Mouse (Mus musculus): Measurements from ENCODE around the gene Fam89b.

Gene Fam89b

DNA sequence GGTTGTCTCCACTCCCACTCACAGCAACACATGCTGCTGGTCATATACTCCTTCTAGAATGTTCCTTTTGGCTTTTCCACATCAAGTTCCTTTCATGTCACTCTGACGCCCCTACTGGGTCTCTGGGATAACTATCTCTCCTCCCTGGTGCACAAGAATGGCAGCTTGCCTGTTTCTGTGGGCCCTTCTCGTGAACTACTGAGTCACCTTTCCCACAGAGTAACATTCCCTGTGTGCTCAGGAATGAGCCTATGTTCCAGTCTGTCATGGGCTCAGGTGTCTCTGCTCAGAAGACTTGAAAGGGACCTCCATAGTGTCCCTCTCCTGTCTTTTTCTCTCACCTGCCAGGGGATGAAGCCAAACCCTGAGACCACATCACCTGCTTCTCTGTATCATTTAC lies 10.0 kb upstream of the Fam89b start:
- peak; percentile 18 for DNase-seq

DNA sequence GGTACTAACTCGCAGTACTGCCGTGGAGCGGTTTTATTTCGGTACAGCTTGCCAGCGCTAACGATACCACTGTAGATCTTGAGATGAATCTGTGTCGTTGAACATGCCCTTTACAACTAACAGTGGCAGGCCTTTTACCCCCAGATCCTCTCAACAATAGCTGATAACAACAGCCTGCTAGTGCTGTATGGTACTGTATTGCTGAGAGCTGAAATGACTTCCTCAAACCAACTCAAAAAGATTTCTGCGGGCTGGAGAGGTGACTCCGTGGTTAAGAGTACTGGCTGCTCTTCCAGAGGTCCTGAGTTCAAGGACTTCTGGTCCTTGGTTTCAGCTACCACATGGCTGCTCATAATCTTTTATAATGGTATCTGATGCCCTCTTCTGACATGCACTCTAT lies 4.9 kb upstream of the Fam89b start:
- no peak for DNase-seq

DNA sequence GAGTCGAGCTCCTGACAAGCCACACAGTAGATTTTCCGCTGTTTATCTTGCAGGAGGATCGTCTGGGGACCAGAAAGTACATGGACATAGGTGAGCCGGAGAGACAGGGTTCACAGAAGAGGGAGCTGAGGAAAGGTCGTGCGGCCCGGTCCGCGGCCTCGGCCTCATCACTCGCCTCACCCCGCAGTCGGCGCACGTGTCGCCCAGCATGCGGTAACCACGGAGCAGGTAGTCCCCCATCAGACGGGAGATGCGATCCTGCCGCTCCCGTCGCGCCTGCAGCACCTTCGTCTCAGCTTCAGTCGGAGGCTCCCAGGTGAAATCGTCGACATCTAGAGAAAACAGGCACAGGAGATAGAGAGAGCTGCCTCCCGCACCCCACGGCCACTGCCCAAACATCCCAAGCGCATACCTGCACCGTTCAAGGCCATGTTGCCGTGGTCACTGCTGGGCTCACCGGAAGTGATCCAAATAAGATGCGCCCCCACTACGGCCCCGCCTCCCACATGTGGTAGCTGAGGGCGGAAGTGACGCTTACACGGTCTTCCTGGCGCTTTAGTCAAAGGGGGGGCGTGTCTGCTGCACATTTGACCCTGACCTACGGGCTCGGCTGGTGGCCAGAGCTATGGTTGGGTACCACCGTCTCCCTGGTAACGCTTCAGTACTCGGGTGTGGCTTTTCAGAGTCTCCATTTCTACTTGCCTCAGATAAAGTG lies 2.0 kb upstream of the Fam89b start:
- DNase-seq, result peak; percentile 92

DNA sequence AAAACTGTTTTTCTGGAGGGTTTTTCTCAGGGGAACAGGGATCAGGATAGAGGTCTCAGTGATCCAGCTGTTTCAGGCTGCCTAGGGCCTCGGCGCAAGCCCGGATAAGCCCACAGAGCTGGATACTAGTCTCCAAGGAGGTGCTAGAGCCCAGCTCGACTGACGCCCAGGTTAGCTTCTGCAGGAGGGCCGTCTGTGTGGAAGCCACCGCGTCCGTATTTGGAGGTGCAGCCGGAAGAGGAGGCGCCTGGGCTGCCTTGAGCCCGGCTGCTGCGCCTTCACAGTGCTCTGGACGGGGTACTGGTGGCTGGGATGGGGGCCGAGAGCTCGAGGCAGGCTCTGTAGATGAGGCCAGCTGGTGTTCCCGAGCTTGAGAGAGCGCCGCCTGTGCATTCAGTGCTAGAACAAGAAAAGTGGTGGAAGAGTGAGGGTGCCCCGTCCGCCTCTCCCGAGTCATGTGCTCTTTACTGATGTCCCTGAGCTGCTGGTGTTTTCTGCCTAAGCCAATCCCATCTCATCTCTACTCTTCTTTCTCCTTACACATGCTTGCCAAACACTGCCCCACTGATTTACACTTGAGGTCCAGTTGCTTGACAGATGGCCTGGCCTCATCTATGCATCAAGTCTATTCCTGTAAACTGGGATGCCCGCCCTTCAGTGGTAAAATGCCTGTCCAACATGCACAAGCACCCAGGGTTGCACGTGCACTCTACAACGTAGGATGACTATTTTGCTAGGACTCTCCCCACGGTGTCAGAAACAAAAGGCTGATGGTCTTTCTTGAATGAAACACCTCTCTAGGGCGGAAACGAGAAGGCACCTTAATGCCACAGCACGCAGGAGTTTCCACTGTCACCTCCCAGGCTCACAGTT lies 1.1 kb upstream of the Fam89b start:
- peak; percentile 57 for DNase-seq

DNA sequence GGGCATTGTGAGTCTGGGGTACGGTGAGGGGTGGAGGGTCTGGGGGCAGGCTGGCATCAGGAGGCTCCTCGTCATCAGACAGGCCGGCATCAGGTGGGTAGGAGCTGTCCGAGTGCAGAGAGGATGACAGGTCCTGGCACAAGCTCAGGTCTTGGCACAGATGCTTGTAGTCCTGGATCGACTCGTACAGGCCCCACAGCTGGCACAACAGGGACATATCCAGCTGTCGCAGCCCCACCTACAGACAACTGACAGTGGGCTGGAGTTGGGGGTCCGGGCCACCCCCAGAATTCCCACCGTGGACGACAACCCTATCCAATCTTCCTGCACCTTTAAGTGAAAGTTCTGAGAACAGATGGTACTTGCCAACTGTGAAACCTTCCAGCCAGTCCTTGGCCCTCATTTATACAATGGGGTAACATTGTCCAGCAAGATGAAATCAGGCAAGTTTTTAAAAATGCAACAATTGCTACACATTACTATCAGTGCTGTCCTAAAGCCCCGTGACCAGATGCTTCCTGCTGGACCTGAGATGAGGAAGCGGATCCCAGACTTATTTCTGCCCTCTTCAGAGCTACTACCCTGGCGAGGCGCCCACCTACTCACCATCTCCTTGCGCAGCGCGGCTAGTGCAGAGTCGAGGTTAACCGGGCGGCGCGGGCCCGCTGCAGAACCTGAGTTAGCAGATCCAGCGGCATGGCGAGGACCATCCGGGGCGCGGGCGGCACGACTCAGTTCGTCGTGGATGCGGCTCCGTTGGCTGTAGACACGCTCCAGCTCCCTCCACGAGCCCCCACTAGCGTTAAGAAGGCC lies 616 bp downstream of the Fam89b start:
- DNase-seq, result peak; percentile 73

DNA sequence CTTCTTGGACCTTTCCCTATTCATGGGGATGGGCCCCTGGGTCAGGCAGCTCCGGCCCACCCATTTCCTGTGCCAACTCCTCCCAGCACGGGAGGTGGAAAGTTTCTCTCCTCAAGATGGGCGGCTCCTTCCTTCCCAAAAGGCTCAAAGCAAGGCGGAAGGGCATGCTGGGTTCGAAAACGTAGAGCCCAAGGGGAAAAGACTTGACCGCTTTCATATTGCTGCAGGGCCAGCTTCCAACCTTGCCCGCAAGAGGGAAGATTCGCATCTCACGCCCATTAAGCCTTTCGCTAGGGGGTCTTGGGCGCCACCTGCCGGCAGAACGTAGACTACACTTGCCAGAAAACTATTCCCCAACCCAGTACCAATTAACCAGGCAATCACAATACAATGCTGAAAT lies 1.8 kb downstream of the Fam89b start:
- DNase-seq, result peak; percentile 76

DNA sequence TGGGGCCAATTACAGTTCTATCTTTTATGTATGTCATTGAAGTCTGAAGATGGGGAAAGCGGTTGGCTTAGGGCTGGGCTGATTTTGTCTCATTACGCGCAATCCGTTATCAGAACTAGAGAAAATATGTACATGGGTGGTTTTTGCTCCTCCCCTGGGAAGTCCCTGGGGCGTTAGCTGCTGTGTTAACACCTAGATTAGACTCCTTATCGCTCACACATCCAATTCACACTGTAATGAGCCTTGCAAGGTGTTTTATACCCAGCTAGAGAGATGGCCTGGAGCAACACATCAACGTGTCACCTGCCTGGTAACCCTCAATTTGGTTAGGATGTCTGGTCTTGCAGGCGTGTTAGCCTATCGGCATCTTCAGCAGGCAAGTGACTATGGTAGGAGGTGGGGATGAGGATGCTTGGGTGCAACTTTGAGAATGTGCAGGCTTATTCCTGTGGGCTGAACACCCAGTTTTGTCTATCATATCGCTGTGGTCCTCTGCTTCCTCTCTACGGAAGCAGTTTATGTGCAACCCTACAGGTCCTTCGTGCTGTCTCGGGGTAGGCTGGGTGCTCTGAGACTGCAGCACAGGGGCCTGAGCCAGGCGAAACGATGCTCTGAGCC lies 2.4 kb downstream of the Fam89b start:
- no peak for DNase-seq

DNA sequence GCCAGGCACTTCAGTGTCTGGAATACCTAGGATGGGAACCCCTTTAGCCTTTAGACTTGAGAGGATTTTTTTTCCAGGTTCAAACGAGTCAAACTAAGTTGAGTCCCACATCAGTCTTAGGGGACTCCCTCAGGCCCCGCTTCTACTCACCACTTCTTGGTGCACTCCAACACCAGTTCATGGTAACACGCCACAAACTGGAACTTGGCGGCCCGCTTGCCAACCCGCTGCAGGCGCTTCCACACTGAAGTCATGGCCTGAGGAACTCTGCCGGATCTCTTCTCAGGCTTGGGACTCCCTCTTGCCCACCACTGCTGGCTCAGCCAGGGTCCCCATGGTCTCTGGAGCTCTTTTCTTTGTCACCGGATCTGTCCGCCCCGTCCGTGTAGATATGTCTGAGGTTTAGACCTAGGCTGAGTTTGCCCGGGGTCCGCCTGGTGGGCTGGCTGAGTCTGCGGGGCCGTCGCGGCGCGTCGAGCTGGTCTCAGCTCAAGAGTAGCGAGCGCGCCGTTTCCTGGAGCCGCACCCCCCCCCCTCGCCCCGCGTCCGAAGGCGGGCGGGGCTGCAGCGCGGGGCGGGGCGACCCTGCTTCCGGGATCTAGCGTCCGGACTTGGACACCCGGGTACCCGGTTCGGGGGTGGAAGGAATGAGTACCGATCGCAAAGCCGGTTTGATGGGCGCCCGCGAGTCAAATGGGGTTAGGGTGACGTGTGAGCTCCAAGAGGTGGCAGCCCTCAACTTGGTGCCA lies 3.5 kb downstream of the Fam89b start, which contains the start of gene Ehbp1l1:
Ehbp1l1 (minus strand) TSS at position 551 of the 749 bp plus-strand sequence.
- no peak for DNase-seq

DNA sequence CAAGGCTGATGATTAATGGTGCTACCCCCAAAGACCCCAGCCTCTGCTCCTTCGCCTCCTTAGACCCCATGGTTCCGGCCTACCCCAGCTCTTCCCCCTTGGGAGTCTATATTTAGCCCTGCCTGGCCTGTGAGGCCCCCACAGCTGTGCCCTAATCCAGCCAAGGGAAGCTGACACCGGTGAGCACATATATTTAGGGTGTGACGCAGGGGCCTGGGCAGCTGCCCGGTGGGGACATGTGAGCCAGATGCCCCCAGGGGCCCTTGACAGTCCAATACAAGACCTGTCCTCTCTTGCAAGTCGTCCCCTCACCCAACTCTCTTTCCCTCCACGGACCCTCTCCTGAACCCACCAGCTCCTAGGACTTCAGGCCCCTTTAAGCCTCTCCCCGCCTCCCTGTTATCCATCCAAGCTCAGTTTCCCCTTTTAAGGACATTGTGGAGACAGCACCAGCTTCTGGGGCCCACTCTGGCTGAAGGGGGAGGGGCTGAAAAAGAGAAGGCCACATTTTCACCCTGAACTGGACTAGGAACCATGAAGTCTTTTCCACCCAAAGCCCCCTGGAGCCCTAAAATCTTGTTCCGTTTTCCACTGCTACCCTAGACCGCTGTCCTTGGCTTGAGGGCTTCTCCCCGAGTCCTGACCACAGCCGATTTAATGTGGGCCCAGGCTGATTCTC lies 4.3 kb downstream of the Fam89b start:
- DNase-seq, result no peak

DNA sequence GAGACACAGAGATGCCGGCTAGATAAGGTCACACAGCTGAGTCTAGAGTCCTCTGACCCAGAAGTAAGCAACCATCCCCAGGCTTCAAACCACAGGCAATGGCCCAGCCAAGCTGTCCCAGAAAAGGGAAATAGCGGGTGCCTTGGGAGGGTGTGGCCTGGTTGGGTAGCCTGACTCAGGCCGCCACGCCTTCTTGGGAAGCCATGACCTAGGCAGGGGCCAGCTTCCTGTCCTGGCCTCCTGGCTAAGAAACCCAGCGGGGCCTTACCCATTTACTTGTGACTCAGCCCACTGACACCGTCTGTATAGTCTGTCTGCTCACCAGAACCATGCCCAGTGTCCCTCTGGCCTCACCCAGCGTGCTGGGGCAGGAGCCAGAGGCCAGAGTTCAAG lies 4.9 kb downstream of the Fam89b start:
- DNase-seq, result no peak

DNA sequence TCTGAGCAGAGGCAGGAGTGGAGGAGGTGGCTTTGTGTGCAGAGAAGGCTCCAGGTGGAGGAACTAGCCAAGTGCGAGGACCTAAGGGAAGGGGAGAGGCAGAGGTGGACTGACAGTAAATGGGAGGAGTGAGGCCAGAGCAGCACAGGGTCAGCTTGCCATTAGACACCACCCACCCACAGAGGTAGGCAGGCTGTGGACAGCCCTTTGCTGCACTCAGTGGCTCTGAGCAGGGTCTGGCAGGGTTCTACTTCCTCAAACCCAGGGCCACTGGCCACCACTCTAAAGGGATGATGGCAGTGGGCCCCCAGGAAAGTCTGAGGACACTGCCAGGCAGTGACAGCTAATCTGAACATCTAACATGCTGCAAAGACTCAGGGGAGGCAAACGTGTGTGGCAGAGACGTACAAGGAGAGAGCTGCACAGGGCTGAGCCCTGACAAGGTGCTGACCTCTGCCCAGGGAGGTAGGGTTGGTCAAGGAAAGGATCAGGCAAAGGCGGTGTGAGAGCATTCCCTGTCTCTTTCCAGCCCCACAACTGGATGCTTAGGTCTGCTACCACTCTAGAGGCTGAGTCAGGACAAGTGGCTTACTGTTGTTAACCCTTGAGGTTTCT lies 5.4 kb downstream of the Fam89b start:
- DNase-seq, result no peak

DNA sequence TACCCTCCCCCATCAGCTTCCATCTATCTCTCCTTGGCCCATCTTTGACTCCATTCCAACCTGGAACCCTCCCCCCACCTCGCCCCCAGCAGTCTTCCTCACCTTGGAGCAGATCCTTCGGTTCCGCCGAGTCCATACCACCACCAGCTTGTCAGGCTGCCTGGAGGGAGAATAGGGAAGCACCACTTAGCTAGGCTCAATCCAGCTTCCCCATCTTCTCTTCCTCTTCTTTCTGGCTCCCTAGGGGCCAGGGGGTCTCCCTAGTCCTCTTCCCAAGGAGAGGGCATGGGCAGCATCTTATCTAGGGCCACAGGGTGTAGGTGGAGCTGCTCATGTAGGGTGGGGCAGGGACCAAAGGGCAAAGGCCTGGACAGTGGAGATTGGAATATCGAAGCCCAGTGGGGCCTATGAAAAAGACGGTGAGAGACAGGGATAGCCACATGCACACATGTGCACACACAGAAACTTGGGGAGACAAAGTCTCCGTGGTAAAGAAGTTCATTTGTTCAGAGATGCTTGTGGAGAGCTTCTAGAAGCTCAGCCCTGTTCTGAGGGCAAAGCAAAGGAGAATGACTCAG lies 6.5 kb downstream of the Fam89b start:
- DNase-seq, result no peak

DNA sequence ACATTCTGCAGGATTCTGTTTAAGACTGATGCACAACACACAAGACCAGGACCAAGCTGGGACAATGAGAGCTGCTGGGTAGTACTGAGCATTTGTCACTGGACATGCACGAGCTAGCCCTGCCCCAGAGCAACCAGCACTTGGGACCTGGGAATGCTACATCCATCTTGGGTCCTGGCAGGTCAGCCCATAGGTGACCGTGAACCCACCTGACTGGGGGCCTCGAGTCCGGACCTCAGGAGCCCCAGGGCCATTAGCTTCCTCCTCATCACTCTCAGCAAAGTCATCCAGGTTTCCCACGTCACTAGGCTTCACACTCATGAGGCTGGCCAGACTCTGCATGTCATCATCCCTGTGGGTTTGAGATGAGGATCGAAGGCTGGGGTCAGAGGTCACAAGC lies 8.2 kb downstream of the Fam89b start:
- no peak for DNase-seq

DNA sequence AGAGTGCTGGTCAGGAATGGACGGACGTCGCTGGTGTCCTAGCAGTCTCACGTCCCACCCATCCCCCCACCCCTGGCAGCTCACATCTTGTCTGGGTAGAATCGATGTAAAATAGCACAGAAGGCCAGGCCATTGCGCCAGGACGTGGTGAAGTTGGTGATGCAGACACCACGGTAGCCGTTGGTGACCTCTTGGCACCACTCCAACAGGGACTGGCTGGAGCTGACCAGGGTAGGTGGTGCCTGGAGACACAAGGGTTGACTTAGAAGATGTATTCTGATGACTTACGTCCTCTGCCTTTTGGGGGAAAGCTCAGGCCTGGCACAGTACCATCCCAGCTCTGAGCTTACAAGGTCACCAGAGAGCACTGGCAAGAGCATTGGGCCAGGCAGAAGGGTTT lies 12.5 kb downstream of the Fam89b start:
- no peak for DNase-seq

DNA sequence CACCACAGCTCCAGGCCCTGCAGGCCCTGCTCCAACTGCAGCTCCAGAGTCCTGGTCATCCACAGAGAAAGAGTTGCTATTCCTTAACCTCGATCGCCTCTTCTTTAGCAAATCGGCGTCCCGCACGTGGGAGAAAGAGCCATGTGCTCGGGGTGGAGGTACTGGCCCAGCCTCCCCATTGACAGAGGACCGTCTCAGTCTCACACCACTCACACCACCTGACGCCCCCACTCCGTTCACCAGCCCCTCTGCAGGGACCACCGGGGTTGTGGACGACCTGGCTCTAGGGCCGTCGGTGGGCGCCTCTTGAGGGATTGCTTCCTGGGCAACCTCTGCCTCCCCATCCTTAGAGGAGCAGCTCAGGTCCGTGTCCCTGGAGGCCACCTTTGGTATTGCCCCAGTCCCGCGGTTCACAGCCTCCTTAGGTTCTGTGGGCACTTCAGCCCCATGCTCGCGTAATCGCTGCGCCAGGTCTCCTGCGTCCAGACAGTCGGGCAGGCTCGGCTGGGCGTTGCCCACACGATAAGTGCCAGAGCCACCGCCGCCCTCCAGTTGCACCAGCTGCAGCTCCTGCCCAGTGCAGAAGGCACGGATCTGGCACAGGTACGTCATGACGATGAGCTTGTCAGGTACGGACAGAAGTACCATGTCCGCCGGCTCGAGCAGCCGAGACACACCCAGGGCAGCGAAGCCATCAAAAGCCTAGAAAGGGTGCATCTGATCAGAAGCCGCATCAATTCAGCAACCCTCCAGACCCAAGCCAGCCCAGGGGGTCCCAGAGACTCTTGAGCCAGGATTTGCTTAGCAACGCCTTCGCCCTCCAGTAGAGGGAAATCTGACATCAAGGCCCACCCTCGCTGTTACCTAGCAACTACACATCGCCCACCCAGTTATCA lies 13.4 kb downstream of the Fam89b start:
- DNase-seq, result peak; percentile 53

DNA sequence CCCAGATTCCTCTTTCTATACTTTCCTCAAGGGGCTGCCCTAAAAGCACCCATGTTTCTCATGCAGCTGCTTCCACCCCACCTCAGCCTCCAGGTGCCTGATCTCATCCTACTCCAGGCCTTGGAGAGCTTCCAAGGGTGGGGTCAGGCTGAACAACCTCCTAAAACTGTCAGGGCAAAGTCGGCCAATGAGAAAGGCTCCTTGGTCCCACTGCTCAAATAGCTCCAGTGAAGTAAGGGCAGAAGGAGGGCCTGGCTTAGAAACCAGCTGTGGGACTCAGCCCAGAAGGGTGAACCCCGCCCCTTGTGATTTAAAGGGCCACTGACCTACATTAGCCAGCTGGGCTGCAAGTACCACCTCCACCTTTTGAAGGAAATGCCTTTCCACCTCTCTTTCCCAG lies 15.7 kb downstream of the Fam89b start:
- DNase-seq, result no peak

DNA sequence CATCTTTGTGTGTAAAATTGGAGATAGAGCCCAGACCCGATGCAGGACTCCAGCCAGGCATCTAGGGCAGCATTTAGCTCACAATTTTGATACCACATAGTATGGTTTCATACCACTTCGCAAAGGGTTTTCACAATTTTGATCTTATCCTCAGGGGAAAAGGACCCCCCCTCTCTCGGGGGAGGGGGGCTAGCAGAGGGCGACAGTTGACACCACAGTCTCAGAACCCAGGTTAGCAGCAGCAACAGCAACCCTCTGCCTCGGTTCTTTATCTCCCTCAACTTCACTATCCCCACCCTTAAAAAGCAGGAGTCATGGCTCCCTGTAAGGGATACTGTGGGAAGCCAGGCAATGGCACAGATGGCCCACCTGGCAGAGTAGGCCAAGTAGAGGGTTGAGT lies 16.2 kb downstream of the Fam89b start:
- no peak for DNase-seq

DNA sequence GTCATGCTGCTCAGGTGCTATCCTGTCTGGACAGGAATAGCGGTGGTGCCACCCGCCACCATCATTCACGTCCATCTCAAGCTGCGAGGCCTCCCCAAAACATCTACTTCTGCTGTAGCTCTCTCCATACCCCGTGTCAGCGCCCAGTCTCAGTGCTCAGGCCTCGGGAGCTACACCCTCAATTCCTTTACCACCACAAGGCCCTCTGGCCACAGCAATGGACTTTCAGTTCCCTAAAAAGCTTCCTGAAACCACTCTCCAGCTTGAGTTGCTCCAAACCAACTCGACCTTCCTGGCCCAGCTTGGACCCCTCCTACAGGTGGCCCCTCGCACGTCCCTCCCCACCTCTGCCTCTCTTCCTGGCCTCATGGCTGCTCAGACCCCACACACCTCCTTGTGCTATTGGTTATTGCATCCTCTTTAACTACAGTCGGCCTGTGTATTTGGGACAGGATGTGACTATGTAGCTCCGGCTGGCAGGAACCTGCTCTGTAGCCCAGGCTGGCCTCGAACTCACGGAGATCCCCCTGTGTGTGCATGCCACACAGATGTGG lies 17.5 kb downstream of the Fam89b start:
- no peak for DNase-seq

DNA sequence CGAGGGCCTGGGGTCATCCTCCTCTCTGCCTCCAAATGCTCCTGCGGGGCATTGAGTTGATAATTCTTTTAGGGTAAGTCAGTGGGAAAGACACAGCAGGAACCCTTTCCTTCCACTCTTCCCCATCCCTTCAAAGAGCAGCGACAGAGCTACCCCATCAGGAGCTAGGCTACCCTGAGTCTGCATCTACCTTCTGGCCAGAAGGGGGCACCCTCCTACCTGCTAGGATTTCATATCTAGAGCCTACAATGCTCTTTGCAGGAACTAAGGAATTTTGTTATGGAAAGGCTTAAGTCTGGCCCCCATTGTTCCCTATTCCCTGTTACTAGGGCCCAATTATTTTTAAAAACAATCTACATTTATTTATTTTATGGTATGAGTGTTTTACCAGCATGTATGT lies 18.2 kb downstream of the Fam89b start:
- peak; percentile 68 for DNase-seq
